Mouse (Mus musculus) liver, adult 2 months (tissue): ENCODE measurements at regions not wholly inside any gene's neighbourhood (a gene's known extent, or its start where the extent isn't known, plus 50 kb on each side); places are given as distances from the start of the nearest gene placed in this dataset.

Experiments used
- CTCF ChIP-seq: fragments of 200-500 bp; IDR thresholded peaks from 2 replicates; pipeline ENCODE4 v1.5.1; 2011; ENCODE audit warnings: low read depth, low read length, control low read depth
- POLR2A ChIP-seq: fragments of 200-500 bp; IDR thresholded peaks from 2 replicates; pipeline ENCODE4 v1.6.1; 2011; ENCODE audit warnings: low read length, control low read depth; ENCODE audit not compliant: insufficient read depth; ENCODE audit errors: extremely low read depth

- TF ChIP-seq POLR2A (no peak), CTCF (no peak)
Measured at GRCm38 (mm10) chr15:52953480-52953879, 931.2 kb upstream of the Gm7489 start.
